Mouse (Mus musculus) left cerebral cortex, postnatal 14 days (tissue): ENCODE data around the gene Rcvrn. TPM values are rescaled to one million over a fixed set of nuclear protein-coding genes. Genes with fewer than 3 reads are reported as not detected.

Source experiments
- DNase-seq, 2 experiments: peaks; one replicate each; pipeline ENCODE4 v3.0.0; 2021 to 2022; ENCODE audit warnings: low spot score in 2 of 2, mixed read lengths in 1 of 2
- intact Hi-C: fragments of 180-260 bp; cut with DNase I; formaldehyde crosslinking; loops from one replicate; pipeline ENCODE4 v1.15.1; 2025
- total RNA-seq, 2 experiments: library from RNA; stranded (reverse); gene quantifications; 2 replicates each; pipeline ENCODE4 v1.2.3; 2021

The Rcvrn gene
- total RNA-seq, 2 experiments from 2014 or later: 1.5 to 1.6 TPM

DNA sequence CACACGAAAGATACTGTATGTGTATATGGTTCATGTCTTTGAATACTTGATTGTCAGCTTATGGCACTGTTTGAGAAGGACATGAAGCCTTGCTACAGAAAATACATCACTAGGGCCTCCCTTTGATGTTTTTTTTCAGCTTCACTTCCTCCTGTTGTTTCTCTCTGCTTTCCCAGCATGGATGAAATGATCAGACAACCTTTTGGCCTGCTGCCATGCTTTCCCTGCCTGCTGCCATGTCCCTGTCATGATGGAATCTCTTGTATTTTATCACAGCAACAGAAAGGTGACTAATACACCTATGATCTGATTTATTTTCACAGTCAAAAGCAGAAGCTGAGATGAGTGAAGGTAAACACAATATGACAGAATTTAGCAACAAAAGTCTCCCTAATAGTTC, 38.6 kb downstream of the Rcvrn start:
- intact Hi-C loops: no loop called here

DNA sequence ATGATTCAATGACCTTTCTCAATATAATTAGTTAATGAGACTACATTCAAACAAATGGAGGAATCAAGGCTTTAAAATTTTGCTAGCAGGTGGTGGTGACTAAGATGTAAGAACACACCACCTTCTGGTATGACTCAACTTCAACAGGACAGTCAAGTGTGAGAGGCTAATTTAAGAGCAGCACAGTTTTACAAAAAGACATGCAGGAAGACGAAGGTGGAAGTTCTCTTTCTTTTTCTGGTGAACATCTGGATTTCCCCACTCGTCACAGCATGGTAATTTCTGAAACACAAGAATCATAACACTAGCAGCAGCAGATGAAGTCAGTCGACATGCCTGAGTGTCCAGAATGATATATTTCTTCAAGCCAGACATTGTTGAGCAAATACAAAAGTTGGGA, 39.5 kb downstream of the Rcvrn start:
- intact Hi-C loops: no loop called here
- DNase-seq: peak in 1 of 2 experiments; percentile 53

More for the DNA sequence above, 38.6 kb downstream of the Rcvrn start:
- DNase-seq: no peak

DNA sequence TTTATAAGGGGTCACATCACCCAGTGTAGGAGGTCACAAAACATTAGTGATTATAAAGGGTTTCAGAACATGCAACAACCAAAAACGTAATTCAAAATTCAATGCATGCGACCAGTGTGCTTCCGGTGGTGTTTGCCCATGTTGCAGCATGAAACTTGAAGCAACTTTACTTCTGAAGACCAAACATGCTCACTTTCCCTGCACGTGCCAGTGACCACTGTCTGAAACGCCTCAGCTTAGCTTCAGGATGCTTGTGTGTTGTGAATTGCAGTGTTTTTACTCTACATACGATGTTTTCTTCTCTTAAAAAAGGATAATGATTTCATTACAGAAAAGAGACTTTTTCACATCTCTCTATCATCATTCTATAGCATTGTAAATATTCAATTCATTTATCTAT, 43.2 kb downstream of the Rcvrn start:
- no peak for DNase-seq
- intact Hi-C loops: no loop called here

DNA sequence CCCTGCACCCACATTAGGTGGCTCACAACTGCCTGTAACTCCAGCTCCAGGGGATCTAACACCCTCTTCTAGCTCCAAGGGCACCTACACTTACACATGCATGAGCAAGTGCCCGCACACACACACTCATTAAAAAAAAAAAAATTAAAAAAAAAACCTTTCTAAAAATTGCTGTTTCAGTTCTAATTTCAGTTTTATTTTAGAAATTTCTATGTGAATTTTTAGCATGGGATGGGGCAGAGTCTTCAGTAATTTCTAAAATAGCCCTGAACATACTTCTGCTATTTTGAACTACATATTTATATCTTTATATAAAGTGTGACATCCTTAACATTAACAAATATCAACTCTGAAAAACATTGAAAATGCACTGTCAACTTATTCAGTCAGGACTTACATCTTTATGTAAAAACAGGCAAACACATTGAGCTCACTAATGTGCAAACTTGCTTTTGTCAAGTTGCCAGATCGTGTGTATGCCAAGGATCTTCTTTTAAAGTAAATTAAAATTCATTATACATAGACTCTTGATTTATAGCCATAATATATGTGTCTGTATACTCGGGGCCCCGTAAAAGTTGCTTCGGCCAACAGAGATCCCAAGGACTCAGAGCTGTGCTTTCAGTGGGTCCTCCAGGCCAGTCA, 43.8 kb downstream of the Rcvrn start:
- DNase-seq: peak in 1 of 2 experiments; percentile 31
- intact Hi-C loops: no loop called here

DNA sequence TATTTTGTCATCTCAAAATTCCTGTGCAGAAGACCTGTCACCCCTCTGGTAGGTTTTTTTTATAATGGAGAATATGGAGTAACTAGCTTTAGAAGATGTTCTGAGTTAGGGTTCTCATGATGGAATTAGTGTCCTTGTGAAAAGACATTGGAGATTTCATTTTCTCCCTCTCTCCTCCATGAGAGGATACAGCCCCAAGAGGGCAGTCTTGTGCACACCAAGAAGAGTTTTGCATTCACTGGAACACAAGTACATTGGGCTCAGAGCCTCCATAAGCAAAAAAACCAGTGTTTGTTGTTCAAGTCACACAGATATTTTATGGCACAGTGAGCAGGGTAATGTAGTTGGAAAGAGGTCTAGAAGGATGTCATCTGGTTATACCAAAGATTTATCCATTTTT, 46.4 kb downstream of the Rcvrn start:
- intact Hi-C loops: no loop called here
- DNase-seq: no peak

Other genes with a start within 250 kb of the Rcvrn start
- gene Gas7, start 239.9 kb upstream of the Rcvrn start, total RNA-seq: 100 to 1,000 TPM; 563 to 593 TPM
- gene Glp2r, start 75.8 kb downstream of the Rcvrn start, total RNA-seq: 1 to 10 TPM; 1.8 to 1.9 TPM
- not detected for gene Gsg1l2, start 79.3 kb downstream of the Rcvrn start, total RNA-seq
- gene Dhrs7c, start 102.9 kb downstream of the Rcvrn start, total RNA-seq: 1 to 10 TPM in 1 of 2 experiments, under 1 TPM in 1; 0.30 to 1.2 TPM
- 10 to 100 TPM; 11.1 to 12.2 TPM for gene Usp43, start 226.8 kb downstream of the Rcvrn start, total RNA-seq